ENCODE assay signal across 14 mouse cellular contexts in genomic region chr16:28858210-28859008, GRCm38 (mm10).
DNase-seq lines count a peak whose midpoint lies in the region; ATAC-seq lines count a peak whose summit lies in the region.
"Had no signal": no experiment of that assay in that cellular context is flagged by ENCODE, and none has a peak within 500 bp of the region (broad histone marks: within the 10 kb centered on the region; RNA-seq: fewer than 3 reads in every experiment).

No protein-coding gene starts in this region.

- H3K27ac ChIP-seq in kidney, embryonic 16.5 days (ENCODE audit: low read length): 0 out of 2 replicates have a peak overlapping the region, but pooled peaks have one; percentile 8
- H3K27ac ChIP-seq: embryonic facial prominence, embryonic 12.5 days; lung, embryonic 15.5 days had no signal

- peak; percentile 21 for DNase-seq in gastrocnemius, postnatal 25 days
- DNase-seq in gastrocnemius, postnatal 14 days: no peak
- no peak for DNase-seq in kidney, adult 11 months
- peak; percentile 45 for DNase-seq in right cerebral cortex, adult 18-20 months
- DNase-seq in right cerebral cortex, adult 2 months (ENCODE audit: low spot score in 2 of 2): no peak
- DNase-seq in spleen, adult 12 weeks (ENCODE audit: low spot score): no peak
- DNase-seq: adrenal gland, postnatal 14 days; cerebellum, adult 8-10 months; gastrocnemius, postnatal 10 days; layer of hippocampus, adult 9-11 months had no signal

- H3K9ac ChIP-seq in kidney, embryonic 16.5 days (replicated peaks; ENCODE audit: low read length): no peak overlapping the region
- H3K9ac ChIP-seq: embryonic facial prominence, embryonic 12.5 days; lung, embryonic 15.5 days had no signal

- no peak overlapping the region for H3K4me3 ChIP-seq in kidney, embryonic 16.5 days (ENCODE audit: low read length)
- H3K4me3 ChIP-seq: embryonic facial prominence, embryonic 12.5 days; lung, embryonic 15.5 days; myocyte had no signal

- H3K36me3 ChIP-seq in kidney, embryonic 16.5 days (ENCODE audit: insufficient read depth, low read length): peaks cover 4% of the 10 kb centered on the region; the same call in 1 of the 2 replicates
- H3K36me3 ChIP-seq: lung, embryonic 15.5 days had no signal

- no peaks in the 10 kb centered on the region for H3K27me3 ChIP-seq in kidney, embryonic 16.5 days (ENCODE audit: insufficient read depth, low read length)
- H3K27me3 ChIP-seq: embryonic facial prominence, embryonic 12.5 days; lung, embryonic 15.5 days had no signal

- whole genome bisulfite sequencing in kidney, embryonic 16.5 days: 39% methylated on average over 18 of the region's 18 CpGs

- peak; percentile 77; the same call in 1 of the 2 replicates for ATAC-seq in kidney, embryonic 16.5 days (ENCODE audit: low FRiP score, low TSS enrichment)

- no peaks in the 10 kb centered on the region for H3K9me3 ChIP-seq in kidney, embryonic 16.5 days (ENCODE audit: low read length)
- H3K9me3 ChIP-seq: embryonic facial prominence, embryonic 12.5 days; lung, embryonic 15.5 days had no signal

- 0 out of 2 replicates have a peak overlapping the region, but pooled peaks have one; percentile 9 for H3K4me2 ChIP-seq in kidney, embryonic 16.5 days (replicated peaks; ENCODE audit: low read depth, low read length)
- H3K4me2 ChIP-seq: embryonic facial prominence, embryonic 12.5 days; lung, embryonic 15.5 days had no signal

- H3K4me1 ChIP-seq in kidney, embryonic 16.5 days (ENCODE audit: insufficient read depth, low read length): peaks cover 27% of the 10 kb centered on the region

- intact Hi-C loops in gastrocnemius, postnatal 14 days (cut with DNase I; ENCODE audit: low total_unique reads): no loop called here

Comparison
In these comparisons a context has a peak if more than half of its experiments do, and no peak if none do; other contexts are left out.
1. DNase-seq: peak in gastrocnemius, postnatal 25 days (single experiment) and right cerebral cortex, adult 18-20 months (single experiment); none in gastrocnemius, postnatal 14 days (single experiment), kidney, adult 11 months (single experiment), right cerebral cortex, adult 2 months (0 of 2) and spleen, adult 12 weeks (single experiment).